Mouse (Mus musculus): ENCODE results near the gene Dclre1b.

DNA sequence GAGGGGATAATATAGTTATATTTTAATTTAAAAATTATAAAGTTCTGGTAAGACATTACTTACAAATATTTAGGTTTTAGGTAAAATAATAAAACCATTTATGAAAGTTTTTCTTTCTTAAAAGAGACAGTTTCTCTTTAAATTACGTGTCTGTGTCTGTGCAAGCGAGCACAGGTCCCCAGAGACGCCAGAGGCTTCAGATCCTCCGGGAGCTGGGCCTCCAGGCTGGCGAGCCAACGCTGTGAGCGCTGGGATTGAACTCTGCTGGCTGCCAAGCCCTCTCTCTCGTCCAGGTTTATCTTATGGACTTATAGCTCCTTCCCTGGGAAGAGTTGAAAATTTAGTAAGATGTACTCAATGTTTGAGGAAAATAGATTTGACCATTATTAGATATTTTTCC is 44.6 kb upstream of the Dclre1b start:
- TF ChIP-seq CTCF (IDR thresholded peaks at IDR 0.05; ENCODE audit: control insufficient read depth, insufficient read depth, low read length), result no peak
- no peak for TF ChIP-seq POLR2A (IDR thresholded peaks at IDR 0.05; ENCODE audit: borderline replicate concordance, control insufficient read depth, low read depth, low read length)

Measured in bone marrow, adult 2 months (tissue).